Mouse (Mus musculus) frontal cortex, postnatal 36 days (tissue): ENCODE measurements at regions not wholly inside any gene's neighbourhood (a gene's known extent, or its start where the extent isn't known, plus 50 kb on each side); places are given as distances from the start of the nearest gene placed in this dataset.

Experiments used
- DNase-seq, 2 experiments: peaks; one replicate each; pipeline ENCODE4 v3.0.0; 2022; ENCODE audit warnings: low spot score in 2 of 2

- DNase-seq: no peak
These were observed 762.5 kb downstream of the Kcnj2 start for GRCm38 (mm10) chr11:111828455-111828854.

- no peak for DNase-seq
These were observed 773.0 kb downstream of the Kcnj2 start for GRCm38 (mm10) chr11:111838996-111839395.

- no peak for DNase-seq
These were observed 777.8 kb downstream of the Kcnj2 start for GRCm38 (mm10) chr11:111843728-111844258.

- no peak for DNase-seq
These were observed 778.5 kb downstream of the Kcnj2 start for GRCm38 (mm10) chr11:111844382-111845027.

GRCm38 (mm10) chr11:111857288-111857687 is 791.3 kb downstream of the Kcnj2 start:
- no peak for DNase-seq

GRCm38 (mm10) chr11:111858111-111858510 is 792.1 kb downstream of the Kcnj2 start:
- no peak for DNase-seq

GRCm38 (mm10) chr11:111865143-111865542 is 799.2 kb downstream of the Kcnj2 start:
- peak in 1 of 2 experiments; percentile 3 for DNase-seq

GRCm38 (mm10) chr11:111875406-111875805 is 809.4 kb downstream of the Kcnj2 start:
- no peak for DNase-seq

GRCm38 (mm10) chr11:111880146-111880545 is 814.2 kb downstream of the Kcnj2 start:
- no peak for DNase-seq

- DNase-seq: no peak
These were observed 824.1 kb downstream of the Kcnj2 start for GRCm38 (mm10) chr11:111890026-111890425.

- DNase-seq: peak; percentile 32 to 38
These were observed 827.9 kb downstream of the Kcnj2 start for GRCm38 (mm10) chr11:111893861-111894260.

- DNase-seq: no peak
These were observed 829.5 kb downstream of the Kcnj2 start for GRCm38 (mm10) chr11:111895221-111896200.

GRCm38 (mm10) chr11:111897001-111897400 is 831.0 kb downstream of the Kcnj2 start:
- no peak for DNase-seq

- DNase-seq: no peak
These were observed 838.1 kb downstream of the Kcnj2 start for GRCm38 (mm10) chr11:111904086-111904485.

GRCm38 (mm10) chr11:111913891-111914290 is 847.9 kb downstream of the Kcnj2 start:
- DNase-seq: peak; percentile 6 to 76

GRCm38 (mm10) chr11:111926336-111926735 is 855.7 kb upstream of the Sox9 start:
- DNase-seq: no peak

GRCm38 (mm10) chr11:111929366-111929765 is 852.7 kb upstream of the Sox9 start:
- DNase-seq: no peak

GRCm38 (mm10) chr11:111932052-111932451 is 850.0 kb upstream of the Sox9 start:
- no peak for DNase-seq

GRCm38 (mm10) chr11:111944282-111944681 is 837.7 kb upstream of the Sox9 start:
- DNase-seq: no peak

- no peak for DNase-seq
These were observed 836.2 kb upstream of the Sox9 start for GRCm38 (mm10) chr11:111945806-111946205.

- DNase-seq: no peak
These were observed 834.4 kb upstream of the Sox9 start for GRCm38 (mm10) chr11:111947671-111948070.

GRCm38 (mm10) chr11:111953421-111953820 is 828.6 kb upstream of the Sox9 start:
- no peak for DNase-seq
